Mouse (Mus musculus) MEL (cell line): ENCODE results near the gene Slc39a11.

ENCODE experiments used
- CTCF ChIP-seq, 3 experiments: IDR thresholded peaks in 2 of 3; conservative IDR thresholded peaks in 1 of 3; 2 replicates each; pipeline ENCODE4 v1.5.1; 2011 to 2012; ENCODE audit warnings: low read length in 3 of 3, low read depth in 2 of 3, mild to moderate bottlenecking in 2 of 3, improper control_type of control experiment in 1 of 3, inconsistent platforms in 1 of 3, mixed read lengths in 1 of 3, moderate library complexity in 1 of 3; ENCODE audit not compliant: control insufficient read depth in 1 of 3, insufficient read depth in 1 of 3, poor library complexity in 1 of 3, severe bottlenecking in 1 of 3
- POLR2AphosphoS2 ChIP-seq: IDR thresholded peaks from 2 replicates; pipeline ENCODE4 v1.6.1; 2011; ENCODE audit warnings: low read length, improper control_type of control experiment

GRCm38 (mm10) chr11:113471936-113472335 lies 177.9 kb downstream of the Slc39a11 start:
- TF ChIP-seq CTCF (IDR thresholded peaks at IDR 0.05 in 2 of 3, conservative IDR thresholded peaks at IDR 0.05 in 1 of 3; ENCODE audit: control insufficient read depth in 1 of 3, insufficient read depth in 1 of 3, low read depth in 2 of 3, low read length in 3 of 3, poor library complexity in 1 of 3, severe bottlenecking in 1 of 3) (no peak), POLR2AphosphoS2 (no peak)
